ENCODE assay signal across 23 mouse cellular contexts in genomic region chr19:32198494-32199106, GRCm38 (mm10).
DNase-seq lines count a peak whose midpoint lies in the region; TF ChIP-seq lines count a peak whose summit lies in the region.
"Had no signal": no experiment of that assay in that cellular context is flagged by ENCODE, and none has a peak within 500 bp of the region (broad histone marks: within the 10 kb centered on the region; RNA-seq: fewer than 3 reads in every experiment).

No protein-coding gene starts in this region.

- TF ChIP-seq CTCF in layer of hippocampus, adult 2 months (conservative IDR thresholded peaks at IDR 0.05): peak; percentile 48
- no peak for TF ChIP-seq CTCF in C2C12 (IDR thresholded peaks at IDR 0.05; ENCODE audit: control insufficient read depth, insufficient read depth, insufficient read length)

- no peaks in the 10 kb centered on the region for H3K36me3 ChIP-seq in C2C12 (ENCODE audit: control insufficient read depth, insufficient read depth)
- H3K36me3 ChIP-seq in myocyte (ENCODE audit: control insufficient read depth, insufficient read depth): no peaks in the 10 kb centered on the region
- H3K36me3 ChIP-seq: hindbrain, embryonic 10.5 days; limb, embryonic 13.5 days; midbrain, embryonic 15.5 days had no signal

- no peak for DNase-seq in layer of hippocampus, adult 2 months (ENCODE audit: low spot score in 2 of 2)
- DNase-seq in layer of hippocampus, adult 9-11 months: no peak
- DNase-seq in 3T3-L1 (ENCODE audit: low read depth, low spot score): peak; percentile 58
- no peak for DNase-seq in gastrocnemius, postnatal 10 days
- no peak for DNase-seq in embryo, embryonic 10.5 days (ENCODE audit: low spot score)
- DNase-seq: adrenal gland, postnatal 14 days; cerebellum, adult 11 months; cerebellum, postnatal 10 days; embryo, embryonic 11 days; forebrain, postnatal 0 days; heart, adult 18-20 months; kidney, adult 2 months; kidney, postnatal 25 days; lung, postnatal 14 days; right cerebral cortex, postnatal 4 days; thymus, postnatal 25 days had no signal

- H3K27me3 ChIP-seq in C2C12 (ENCODE audit: control insufficient read depth, insufficient read depth, insufficient read length): no peaks in the 10 kb centered on the region
- H3K27me3 ChIP-seq in myocyte (ENCODE audit: control insufficient read depth, insufficient read depth, insufficient read length): no peaks in the 10 kb centered on the region
- H3K27me3 ChIP-seq: limb, embryonic 13.5 days; megakaryocyte, embryonic 14.5 days; midbrain, embryonic 15.5 days had no signal

- no peak overlapping the region for H3K4me3 ChIP-seq in layer of hippocampus, adult 2 months
- H3K4me3 ChIP-seq in C2C12 (ENCODE audit: insufficient read depth, poor library complexity, severe bottlenecking) (no peak overlapping the region), myocyte (no peak overlapping the region)
- H3K4me3 ChIP-seq: hindbrain, embryonic 10.5 days; limb, embryonic 13.5 days; midbrain, embryonic 15.5 days had no signal

- no peak overlapping the region for H3ac ChIP-seq in C2C12 (ENCODE audit: control insufficient read depth, insufficient read length, low read depth)
- no peak overlapping the region for H3ac ChIP-seq in myocyte (ENCODE audit: control insufficient read depth, insufficient read length)

- no peak for TF ChIP-seq POLR2A in myocyte (IDR thresholded peaks at IDR 0.05; ENCODE audit: insufficient read length, low read depth)

- H3K27ac ChIP-seq in layer of hippocampus, adult 2 months: no peak overlapping the region
- H3K27ac ChIP-seq: hindbrain, embryonic 10.5 days; hindbrain, postnatal 0 days; limb, embryonic 13.5 days; midbrain, embryonic 15.5 days had no signal

- H3K4me2 ChIP-seq in myocyte (ENCODE audit: low read depth): peak overlapping the region; percentile 42
- H3K4me2 ChIP-seq: limb, embryonic 13.5 days; midbrain, embryonic 15.5 days had no signal

- peaks cover 43% of the 10 kb centered on the region for H3K79me3 ChIP-seq in C2C12 (ENCODE audit: low read depth)

- peaks cover 82% of the 10 kb centered on the region for H3K79me2 ChIP-seq in C2C12 (ENCODE audit: control insufficient read depth, insufficient read depth)
- peaks cover 10% of the 10 kb centered on the region for H3K79me2 ChIP-seq in myocyte (ENCODE audit: control insufficient read depth, insufficient read depth)

TF ChIP-seq in C2C12, 6 proteins besides CTCF, POLR2A, EP300 and RAD21:
- TF ChIP-seq CEBPB (IDR thresholded peaks at IDR 0.05; ENCODE audit: low read depth): peak; percentile 52
- TF ChIP-seq USF1 (IDR thresholded peaks at IDR 0.05; ENCODE audit: low read depth): no peak
- peak; percentile 65 for TF ChIP-seq FOSL1 (IDR thresholded peaks at IDR 0.05; ENCODE audit: insufficient read depth, low read length, poor library complexity, severe bottlenecking)

TF ChIP-seq in myocyte, 11 proteins besides CTCF, POLR2A, EP300 and RAD21:
- no peak for TF ChIP-seq REST (IDR thresholded peaks at IDR 0.05; ENCODE audit: insufficient read depth, insufficient read length)
- no peak for TF ChIP-seq MYOG (IDR thresholded peaks at IDR 0.05; ENCODE audit: control insufficient read depth in 1 of 3, insufficient read depth in 1 of 3, insufficient read length in 2 of 3, low read depth in 2 of 3)
- no peak for TF ChIP-seq USF1 (IDR thresholded peaks at IDR 0.05; ENCODE audit: low read depth)
- TF ChIP-seq MAX (IDR thresholded peaks at IDR 0.05; ENCODE audit: low read depth): no peak
- peak; percentile 19; the same call in 1 of the 2 replicates for TF ChIP-seq CEBPB (IDR thresholded peaks at IDR 0.05; ENCODE audit: insufficient read depth, poor library complexity, severe bottlenecking)
- no peak for TF ChIP-seq SRF (IDR thresholded peaks at IDR 0.05; ENCODE audit: control insufficient read depth, insufficient read length, low read depth)
